Mouse (Mus musculus) mouse trophoblast stem cell (cell line): Measurements from ENCODE around the gene Nlgn1.
"Not testable (repeated sequence)": the region's sequence is repeated elsewhere in the genome, so short reads cannot be mapped to it uniquely, and the experiment has no call there.

Source experiments
- in situ Hi-C, 2 experiments: fragments of 300-500 bp; cut with MseI, MboI; formaldehyde crosslinking; loops; 2 replicates in 1 of 2; 3 replicates in 1 of 2; pipeline ENCODE4 v1.15.1; 2025

The Nlgn1 gene

DNA sequence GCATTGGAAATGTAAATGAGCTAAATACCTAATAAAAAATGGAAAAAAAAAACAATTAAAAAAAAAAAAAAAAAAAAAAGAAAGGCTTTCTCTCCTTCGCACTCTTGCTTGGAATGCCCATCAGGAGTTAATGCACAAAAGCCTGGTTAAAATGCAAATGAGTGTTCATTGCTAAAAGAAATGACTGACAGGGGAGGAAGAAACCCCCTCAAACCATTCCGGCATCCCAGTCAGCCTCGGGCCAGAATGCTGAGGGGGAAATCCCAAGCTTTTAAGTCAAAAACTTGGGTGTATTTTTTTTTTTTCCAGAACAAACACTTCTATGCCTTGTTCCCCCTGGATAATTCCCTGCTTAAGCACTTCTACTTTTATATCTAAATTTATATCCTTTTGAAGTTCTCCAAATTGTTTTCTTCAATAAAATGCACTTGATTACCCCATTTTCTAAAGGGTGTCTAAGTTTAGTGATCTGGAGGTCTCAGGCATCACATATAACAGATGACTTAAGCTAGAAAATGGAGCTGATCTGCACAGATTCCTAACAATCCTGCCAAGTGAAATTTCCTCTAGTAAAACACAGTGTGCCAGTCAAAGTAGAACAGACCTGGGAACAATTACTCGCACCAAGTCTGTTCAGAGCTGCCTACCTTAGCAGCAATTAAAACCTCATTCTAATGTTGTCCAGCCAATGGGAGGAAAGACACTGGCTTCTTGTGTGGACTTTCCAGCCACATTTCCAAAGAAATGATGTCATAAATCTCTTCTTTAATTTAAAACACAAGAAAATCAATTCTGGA is 686.2 kb downstream of the Nlgn1 start:
- in situ Hi-C loops = no loop called here

DNA sequence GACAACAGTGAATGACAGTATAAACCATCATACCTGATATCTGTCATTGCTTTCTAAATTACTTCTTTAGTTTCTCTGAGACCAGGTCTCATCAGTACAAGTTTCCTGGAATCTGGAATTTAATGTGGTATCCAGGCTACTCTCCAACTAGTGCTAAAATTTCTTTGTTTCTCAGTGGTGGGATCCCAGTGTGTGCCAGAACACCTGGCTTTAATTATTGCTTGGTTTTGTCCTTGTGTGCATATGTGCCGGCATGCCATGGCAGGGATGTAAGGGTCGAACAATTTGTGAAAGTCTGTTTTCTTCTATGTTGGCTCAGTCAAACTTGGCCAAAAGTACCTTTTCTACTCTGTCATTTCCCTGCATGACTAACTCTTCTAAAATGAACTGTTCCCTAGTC is 703.1 kb downstream of the Nlgn1 start:
- in situ Hi-C loops = no loop called here

DNA sequence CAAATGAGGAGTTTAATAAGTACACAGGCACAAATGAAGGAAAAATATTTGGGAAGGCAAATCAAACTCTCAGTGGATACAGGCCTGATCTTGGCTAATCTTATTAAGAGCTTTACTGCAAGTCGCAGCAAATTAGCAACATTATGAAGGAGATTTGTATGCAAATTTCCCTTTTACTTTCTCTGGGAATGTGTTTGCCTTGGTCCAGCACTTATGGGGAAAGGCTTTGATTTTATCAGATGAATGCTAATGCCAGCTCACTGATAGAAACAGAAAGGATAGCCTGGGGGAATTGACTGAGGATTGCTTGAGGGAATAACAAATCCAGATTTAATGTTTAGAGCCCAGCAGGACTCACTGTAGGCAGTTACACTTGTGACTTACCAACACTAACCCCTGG is 725.7 kb downstream of the Nlgn1 start:
- in situ Hi-C loops = no loop called here

DNA sequence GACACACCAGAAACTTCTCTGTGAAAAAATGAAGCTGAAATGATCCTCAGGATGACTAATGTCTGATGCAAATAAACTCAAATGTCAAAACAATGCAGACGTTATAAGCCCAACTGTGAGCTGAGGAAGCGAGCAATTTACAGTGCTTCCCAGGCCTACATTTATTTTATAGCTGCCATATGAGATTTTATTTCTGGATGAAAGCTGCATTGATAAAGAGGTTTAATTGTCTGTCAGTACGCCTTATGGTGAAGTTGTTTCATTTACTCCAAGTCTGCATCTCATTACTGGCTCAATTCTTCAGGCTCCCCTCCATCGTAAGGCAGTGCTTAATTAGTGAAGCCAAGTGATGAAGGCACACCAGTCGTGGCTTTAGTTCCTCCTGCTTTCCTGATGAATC is 734.7 kb downstream of the Nlgn1 start:
- in situ Hi-C loops = no loop called here

DNA sequence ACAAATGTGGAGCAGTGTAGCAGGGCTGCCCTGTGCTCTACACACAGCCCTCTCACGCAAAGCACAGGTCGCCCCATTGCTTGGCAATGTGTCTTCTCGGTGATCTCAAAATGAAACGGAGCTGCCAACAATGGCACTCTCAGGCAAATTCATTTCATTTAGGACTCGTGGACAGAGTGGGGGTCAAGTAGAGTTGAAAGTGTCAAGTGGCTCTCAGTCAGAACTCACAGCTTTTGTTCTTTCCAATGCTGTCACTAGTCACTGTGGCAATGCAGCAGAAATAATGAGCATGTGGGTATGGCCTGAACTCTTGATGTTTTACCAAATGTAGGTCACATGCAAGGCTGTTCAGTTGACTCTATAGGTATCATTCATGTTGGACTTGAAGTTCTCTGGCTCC is 756.7 kb downstream of the Nlgn1 start:
- in situ Hi-C loops = no loop called here

DNA sequence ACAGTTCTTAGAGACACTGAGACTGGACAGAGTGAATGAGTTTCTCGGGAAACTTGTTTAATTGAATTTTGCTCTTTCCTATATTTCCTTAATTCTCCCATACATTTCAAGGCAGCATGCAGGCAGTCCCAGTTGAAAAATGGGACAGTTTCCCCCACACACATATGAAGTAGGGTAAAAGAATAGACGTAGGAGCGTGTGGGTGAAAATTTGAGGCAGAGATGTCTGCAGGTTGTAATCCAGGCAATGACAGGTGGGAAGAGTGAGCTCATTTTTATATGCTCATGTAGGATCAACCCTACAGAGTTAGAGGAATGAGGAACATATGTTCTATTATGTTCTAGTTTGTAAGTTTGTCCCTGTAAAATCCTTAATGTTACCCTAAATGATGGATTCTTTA is 757.4 kb downstream of the Nlgn1 start:
- in situ Hi-C loops = no loop called here

DNA sequence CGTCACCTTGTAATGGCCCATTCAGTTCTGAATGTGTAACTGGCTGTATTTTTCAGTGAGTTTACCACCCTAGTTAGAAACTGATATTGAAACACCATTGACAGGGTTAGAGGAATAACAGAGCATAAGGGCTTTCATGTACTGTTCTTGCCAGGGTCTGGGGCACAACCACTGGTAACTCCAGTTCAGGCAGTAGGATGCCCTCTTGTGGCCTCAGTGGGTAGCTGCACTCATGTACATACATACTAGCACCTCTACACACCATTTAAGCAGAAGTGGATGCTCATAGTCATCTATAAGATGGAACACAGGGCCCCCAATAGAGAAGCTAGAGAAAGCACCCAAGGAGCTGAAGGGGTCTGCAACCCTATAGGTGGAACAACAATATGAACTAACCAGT is 773.7 kb downstream of the Nlgn1 start:
- in situ Hi-C loops = not testable (repeated sequence)

DNA sequence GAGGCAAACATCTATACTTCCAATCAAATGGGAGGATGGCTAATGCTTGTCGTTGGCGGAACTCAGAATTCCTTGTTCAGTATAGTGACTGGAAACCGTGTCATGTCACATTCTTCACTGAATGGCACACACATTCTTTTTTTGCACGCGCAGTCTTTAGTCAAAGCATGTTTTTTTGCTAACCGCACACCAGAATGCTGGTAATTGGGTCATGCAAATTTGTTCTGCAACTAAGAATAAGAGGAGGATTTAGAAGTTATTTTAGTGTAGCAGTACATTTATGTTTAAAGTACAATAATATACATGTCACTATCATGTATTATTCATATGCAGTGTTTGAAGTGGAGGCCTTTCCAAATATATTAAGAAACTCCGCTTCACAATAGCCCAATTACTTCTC is 783.2 kb downstream of the Nlgn1 start:
- in situ Hi-C loops = not testable (repeated sequence)

DNA sequence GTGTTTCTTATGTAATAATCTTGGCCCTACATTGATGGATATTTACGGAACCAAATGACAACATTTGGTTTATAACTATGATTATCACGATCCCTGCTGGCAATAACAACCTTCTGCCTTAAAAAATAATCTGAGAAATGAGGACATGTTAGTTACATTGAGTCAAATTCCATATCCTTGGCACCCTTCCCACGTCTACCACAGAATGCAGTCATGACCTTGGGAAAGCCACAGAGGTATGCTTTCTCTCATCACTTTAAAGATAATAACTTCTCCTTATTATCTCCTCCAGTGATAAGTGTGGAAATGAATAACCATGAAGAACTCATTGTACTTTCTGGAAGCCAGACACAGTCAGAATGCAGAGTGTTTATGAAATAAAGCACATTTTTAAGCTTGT is 808.0 kb downstream of the Nlgn1 start:
- in situ Hi-C loops = not testable (repeated sequence)

DNA sequence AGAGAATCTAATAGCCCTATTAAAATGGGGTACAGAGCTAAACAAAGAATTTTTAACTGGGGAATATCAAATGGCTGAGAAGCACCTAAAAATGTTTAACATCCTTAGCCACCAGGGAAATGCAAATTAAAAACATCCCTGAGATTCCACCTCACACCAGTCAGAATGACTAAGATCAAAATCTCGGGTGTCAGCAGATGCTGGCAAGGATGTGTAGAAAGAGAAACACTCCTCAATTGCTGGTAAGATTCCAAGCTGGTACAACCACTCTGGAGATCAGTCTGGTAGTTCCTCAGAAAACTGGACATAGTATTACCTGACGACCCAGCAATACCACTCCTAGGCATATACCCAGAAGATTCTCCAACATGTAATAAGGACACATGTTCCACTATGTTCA is 869.2 kb downstream of the Nlgn1 start:
- in situ Hi-C loops = no loop called here

DNA sequence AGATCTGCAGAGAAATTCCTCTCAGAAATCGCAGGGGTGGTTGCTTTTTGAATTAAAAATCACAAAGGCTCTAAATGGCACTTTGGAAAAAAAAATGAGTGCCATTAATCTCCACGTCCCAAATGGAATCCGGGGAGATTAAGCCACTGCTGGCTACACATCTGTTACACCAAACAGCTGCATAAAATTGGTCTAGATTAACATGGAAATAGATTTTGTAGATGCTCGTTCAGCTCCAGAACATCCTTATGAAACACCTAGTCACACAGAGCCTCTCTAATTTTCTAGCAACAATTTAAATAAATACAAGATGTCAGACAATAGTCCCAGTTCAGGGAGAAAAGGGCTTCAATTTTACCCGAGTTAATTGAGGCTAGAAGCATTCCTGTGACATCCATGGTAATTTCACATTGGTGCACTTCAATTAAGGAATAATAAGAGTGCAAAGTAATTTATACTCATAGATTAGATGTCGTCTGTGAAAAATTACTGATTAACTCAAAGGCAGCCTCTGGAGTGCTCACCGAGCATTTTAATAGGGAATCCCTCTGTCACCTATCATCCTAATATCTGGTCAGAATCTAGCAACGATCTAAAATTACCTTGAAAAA is 875.9 kb downstream of the Nlgn1 start:
- in situ Hi-C loops = no loop called here

DNA sequence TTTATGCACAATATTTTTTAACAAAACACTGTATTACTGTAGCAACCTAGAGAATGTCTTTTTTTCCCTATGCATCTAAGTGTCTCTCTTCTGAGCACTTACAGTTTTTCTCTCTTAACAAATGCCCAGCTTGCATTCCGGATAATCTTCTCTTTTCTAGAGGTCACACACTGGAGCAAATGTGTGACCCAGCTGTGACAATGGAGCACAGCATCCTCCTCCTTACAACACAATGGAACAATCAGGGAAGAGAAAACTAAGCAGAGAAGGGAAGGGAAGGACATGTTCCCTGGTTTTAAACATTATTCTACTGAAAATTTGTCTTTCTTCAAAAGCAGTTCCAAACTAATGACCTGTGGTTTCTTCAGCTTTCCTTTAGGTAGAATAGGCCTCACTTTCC is 879.9 kb downstream of the Nlgn1 start:
- in situ Hi-C loops = no loop called here

DNA sequence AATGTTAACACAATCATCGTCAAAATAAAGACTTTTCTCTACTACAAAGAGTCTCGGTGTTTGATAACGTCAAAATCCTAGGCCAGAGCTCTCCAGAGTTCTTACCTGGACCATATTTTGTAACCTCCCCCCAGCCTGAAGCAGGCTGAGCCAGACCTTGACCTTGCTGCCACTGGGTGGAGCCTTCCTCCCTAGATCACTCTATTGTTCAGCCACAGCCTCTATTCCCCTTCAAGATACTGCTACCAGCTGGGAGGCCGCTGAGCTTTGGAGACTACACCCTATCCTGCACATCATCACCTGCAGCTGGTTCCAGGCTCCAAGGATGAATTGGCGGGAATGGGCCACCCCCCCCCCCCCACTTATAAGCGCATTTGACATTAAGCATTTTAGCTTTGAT is 881.8 kb downstream of the Nlgn1 start:
- in situ Hi-C loops = no loop called here

DNA sequence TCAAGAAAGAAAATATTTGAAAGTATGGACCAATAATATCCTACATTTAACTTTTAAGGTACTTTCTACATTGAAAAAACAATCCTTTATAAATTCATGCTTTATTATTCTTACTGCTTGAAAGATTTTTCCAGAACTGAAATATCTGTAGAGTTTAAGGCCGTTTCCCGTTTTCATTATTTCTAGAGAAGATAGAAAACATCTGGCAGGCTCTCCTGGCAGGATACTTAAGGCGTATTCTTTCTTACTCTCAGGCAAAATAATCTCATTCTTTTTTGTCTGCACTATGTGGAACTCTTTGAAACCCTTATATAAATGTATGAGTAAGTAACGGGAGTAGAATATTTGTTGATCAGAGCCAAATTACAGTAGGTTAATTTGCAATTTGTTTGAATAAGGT is 882.9 kb downstream of the Nlgn1 start:
- in situ Hi-C loops = no loop called here

DNA sequence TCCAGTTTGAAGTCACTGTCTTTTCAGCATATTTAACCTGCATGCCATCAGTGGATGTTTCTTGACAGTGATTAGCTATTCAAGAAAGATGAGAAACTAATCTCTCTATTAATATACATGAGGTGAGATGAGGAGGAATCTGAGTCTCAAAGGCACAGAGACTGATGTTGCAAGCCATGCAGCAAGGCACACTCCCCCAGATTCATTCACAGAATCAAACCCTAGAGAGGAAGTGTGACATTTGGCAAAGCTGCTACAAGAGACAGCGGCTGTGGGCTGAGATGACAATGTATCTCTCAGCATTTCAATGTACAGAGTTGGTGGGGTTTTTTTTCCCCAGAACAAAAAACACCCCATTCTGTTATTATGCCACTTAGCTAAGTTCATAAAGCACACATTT is 885.1 kb downstream of the Nlgn1 start:
- in situ Hi-C loops = no loop called here

DNA sequence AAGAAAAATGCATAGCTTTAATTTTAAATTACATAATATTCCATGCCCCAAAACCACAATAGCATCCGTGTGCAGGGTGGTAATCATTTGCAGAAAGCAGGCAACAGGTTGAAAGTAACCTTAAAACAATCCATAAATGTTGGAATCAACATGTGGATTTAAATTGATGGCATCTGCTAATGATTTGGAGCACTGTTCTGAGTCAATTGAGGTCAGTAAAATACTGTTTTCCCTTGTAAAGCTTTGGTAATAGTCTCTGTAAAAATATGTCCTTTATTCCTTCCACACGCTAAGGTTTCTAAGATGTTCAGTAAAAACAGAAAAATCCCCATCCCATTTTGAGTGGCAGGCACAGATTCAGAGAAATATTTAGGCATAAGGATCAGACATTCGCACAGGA is 888.6 kb downstream of the Nlgn1 start:
- in situ Hi-C loops = no loop called here

DNA sequence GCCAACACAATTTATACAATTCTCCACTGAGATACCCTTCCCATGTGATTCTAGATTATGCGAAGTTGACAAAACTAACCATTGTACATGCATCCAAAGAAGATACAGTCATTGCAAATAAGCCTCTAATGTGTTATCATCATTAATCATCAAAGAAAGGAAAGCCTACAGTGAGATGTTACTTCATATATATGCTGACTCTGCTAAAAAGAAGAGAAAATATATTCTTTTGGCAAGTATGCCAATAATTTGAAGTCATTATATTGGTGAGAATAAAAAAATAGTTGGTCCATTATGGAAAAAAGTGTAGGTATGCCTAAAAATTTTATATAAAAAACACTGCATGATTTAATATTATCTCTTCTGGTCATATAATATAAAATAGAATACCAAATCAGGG is 889.6 kb downstream of the Nlgn1 start:
- in situ Hi-C loops = no loop called here

DNA sequence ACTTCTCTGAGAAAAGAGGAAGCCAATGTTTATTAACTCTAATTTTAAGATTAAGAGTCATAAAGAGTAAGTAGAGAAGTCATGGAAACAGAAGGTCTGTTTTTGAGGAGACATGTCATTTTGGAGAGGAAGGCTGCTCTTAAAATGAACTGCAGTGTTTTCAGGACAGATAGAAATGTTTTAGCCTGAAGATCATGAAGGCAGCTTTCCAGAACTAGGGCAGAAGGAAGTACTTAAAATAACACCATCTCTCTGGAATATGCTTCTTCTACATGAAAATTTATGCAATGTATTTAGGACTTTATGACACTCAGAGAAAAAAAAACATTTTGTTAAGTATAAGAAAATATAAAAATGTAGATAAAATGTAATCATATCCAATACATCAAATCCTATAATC is 905.3 kb downstream of the Nlgn1 start:
- in situ Hi-C loops = no loop called here

DNA sequence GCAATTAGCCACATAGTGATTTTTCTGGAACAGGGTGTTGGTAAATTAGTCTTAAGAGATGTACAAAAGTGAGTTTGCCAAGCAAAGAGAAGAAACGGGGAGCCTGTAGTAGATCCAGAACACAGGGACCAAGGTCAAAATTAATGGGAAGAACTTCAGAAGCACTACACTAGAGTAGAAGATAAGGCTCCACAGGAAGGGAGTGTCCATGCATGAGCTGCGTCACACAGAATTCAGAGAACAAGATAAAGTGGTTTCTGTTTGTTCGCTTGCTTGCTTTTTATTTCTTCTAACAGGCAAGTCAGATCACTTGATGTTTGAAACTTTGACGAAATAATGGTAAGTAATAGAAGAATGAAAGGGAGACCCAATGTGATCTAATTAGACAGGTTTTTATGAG is 920.3 kb downstream of the Nlgn1 start:
- in situ Hi-C loops = no loop called here
